Mouse (Mus musculus): ENCODE data around the gene Gm14391.
"Not testable (repeated sequence)": the region's sequence is repeated elsewhere in the genome, so short reads cannot be mapped to it uniquely, and the experiment has no call there.

GRCm38 (mm10) chr2:175161438-175161837 is 45.3 kb downstream of the Gm14391 start:
- TF ChIP-seq CTCF, POLR2A (IDR thresholded peaks at IDR 0.05; ENCODE audit: extremely low read depth, insufficient read depth, low read length): not testable (repeated sequence)

Data from cortical plate, adult 2 months (tissue).